In genomic region chr7:3644672-3645487, GRCm38 (mm10) we compare ENCODE assay signal across 8 mouse cellular contexts. TPM values are rescaled to one million over a fixed set of nuclear protein-coding genes. Genes with fewer than 3 reads are reported as not detected.
DNase-seq lines count a peak whose midpoint lies in the region; ATAC-seq lines count a peak whose summit lies in the region.

Cnot3 (plus strand) TSS chr7:3645268.

- ATAC-seq in hindbrain, embryonic 11.5 days (ENCODE audit: low FRiP score): peak; percentile 99

- H3K4me3 ChIP-seq in hindbrain, embryonic 11.5 days (ENCODE audit: low read depth, low read length): peak within 1 kb of the TSS; percentile 81

- peak; percentile 100 for DNase-seq in Muller cell, postnatal 12 days (ENCODE audit: inconsistent ontology term)
- peak; percentile 100 for DNase-seq in cerebellum, adult 9-11 months
- DNase-seq in frontal cortex, adult 2 months (ENCODE audit: extremely low spot score in 1 of 2, low spot score in 1 of 2): peak; percentile 99 to 100
- peak; percentile 95 for DNase-seq in hindbrain, embryonic 11.5 days (ENCODE audit: low spot score)
- DNase-seq in layer of hippocampus, postnatal 10 days (ENCODE audit: low spot score in 2 of 2): peak; percentile 96 to 97
- peak; percentile 99 for DNase-seq in lung, postnatal 10 days
- peak; percentile 96 for DNase-seq in ovary, postnatal 36 days (ENCODE audit: low spot score)
- peak; percentile 96 for DNase-seq in thymus, postnatal 25 days

- no peaks in the 10 kb centered on the region for H3K27me3 ChIP-seq in hindbrain, embryonic 11.5 days (ENCODE audit: control insufficient read depth, insufficient read depth, low read length)

- peak within 1 kb of the TSS; percentile 69 for H3K4me2 ChIP-seq in hindbrain, embryonic 11.5 days (replicated peaks; ENCODE audit: low read depth, low read length)

- WGBS in hindbrain, embryonic 11.5 days: under 1% methylated on average over 53 of the region's 58 CpGs

- no peaks in the 10 kb centered on the region for H3K9me3 ChIP-seq in hindbrain, embryonic 11.5 days (ENCODE audit: control insufficient read depth, low read length)

- peaks cover 10% of the 10 kb centered on the region; the same call in 1 of the 2 replicates for H3K4me1 ChIP-seq in hindbrain, embryonic 11.5 days (replicated peaks; ENCODE audit: control insufficient read depth, insufficient read depth, low read length)

- H3K27ac ChIP-seq in hindbrain, embryonic 11.5 days (ENCODE audit: low read depth, low read length): peak within 1 kb of the TSS; percentile 97

- 0 out of 2 replicates have a peak, but pooled peaks cover 4% of the 10 kb centered on the region for H3K36me3 ChIP-seq in hindbrain, embryonic 11.5 days (ENCODE audit: control insufficient read depth, insufficient read depth, low read length)

- H3K9ac ChIP-seq in hindbrain, embryonic 11.5 days (ENCODE audit: low read depth, low read length): peak within 1 kb of the TSS; percentile 89

RNA-seq across cellular contexts. Expression of gene Cnot3, which starts in this region (rescaled TPM):
- 49.5 and 63.6 TPM in 2 replicates for polyA plus RNA-seq in frontal cortex, adult 2 months (2012; rRNA removed)
- 50.9 and 58.3 TPM in 2 replicates for polyA plus RNA-seq in hindbrain, embryonic 11.5 days (2014; fragmentation: Nextera tagmentation; extraction: Ambion mirVana)
- total RNA-seq in layer of hippocampus, postnatal 10 days (2021): 10 to 100 TPM; 54.5 to 57.5 TPM

Comparison
In these comparisons a context has a peak if more than half of its experiments do, and no peak if none do; other contexts are left out.
1. Peak in every context shown above with its lines: DNase-seq, ATAC-seq, H3K4me3 ChIP-seq and H3K27ac ChIP-seq.